Mouse (Mus musculus): Measurements from ENCODE around the gene Atg13. TPM values are rescaled to one million over a fixed set of nuclear protein-coding genes. Genes with fewer than 3 reads are reported as not detected.
A peak's percentile ranks its signal among the peaks of the same experiment; 100 is the strongest.
"Not testable (repeated sequence)": the region's sequence is repeated elsewhere in the genome, so short reads cannot be mapped to it uniquely, and the experiment has no call there.

The Atg13 gene
- total RNA-seq (2015; ENCODE audit: low replicate concordance) (21.4 and 22.0 TPM in 2 replicates), total RNA-seq (2017; ENCODE audit: low replicate concordance) (10.3 and 10.7 TPM in 2 replicates)

DNA sequence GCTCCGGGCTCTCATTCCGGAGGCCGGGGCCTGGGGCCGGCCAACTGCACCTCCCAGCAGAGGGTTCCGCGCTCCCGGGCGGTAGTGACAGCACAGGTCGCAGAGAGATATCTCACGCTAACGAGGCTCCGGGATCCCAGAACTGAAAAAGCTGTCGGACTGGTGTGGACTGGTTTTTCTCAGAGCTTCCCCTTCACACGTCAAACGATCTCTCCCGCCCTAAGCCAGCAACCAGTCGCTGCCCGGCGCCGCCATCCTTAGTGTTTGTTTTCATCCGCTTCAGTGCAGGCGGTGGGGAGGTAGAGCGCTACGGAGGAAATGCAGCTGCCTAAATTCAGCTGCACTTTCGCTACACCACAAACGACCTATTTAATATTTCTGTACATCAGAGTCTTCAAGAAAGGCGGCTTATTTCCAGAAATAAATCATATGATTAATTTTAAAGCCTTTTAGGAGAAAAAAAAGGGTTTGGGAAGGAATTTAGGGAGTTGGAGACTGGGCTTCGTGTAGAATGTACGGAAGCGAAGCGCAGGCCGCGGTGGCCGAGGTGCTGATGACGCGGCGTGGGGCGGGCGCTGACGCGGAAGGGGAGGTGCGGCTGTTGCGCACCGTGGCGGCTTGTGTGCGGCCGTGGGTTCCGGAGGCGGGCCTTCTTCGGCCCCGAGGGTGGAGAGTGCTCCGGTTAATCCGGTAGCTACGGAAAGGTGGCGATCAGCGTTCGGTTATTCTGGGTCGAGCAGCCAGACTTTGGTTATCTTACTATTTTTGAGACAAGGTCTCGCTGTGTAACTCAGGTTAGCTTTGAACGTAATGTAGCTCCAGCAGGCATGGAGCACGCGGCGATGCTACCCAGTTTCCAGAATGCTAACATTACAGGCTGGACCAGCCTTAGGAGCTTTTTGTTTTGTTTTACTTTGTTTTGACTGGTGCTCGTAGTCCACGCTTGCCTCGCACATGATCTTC, at the start of gene Atg13, which contains the start of gene Harbi1:
Gene Atg13, minus strand, starts transcription at position 305 of the 963 bp plus-strand sequence.
Gene Harbi1, plus strand, starts transcription at position 581 of the 963 bp plus-strand sequence.
- peak; percentile 98 for ATAC-seq (replicated peaks; ENCODE audit: low FRiP score, poor library complexity, severe bottlenecking)

DNA sequence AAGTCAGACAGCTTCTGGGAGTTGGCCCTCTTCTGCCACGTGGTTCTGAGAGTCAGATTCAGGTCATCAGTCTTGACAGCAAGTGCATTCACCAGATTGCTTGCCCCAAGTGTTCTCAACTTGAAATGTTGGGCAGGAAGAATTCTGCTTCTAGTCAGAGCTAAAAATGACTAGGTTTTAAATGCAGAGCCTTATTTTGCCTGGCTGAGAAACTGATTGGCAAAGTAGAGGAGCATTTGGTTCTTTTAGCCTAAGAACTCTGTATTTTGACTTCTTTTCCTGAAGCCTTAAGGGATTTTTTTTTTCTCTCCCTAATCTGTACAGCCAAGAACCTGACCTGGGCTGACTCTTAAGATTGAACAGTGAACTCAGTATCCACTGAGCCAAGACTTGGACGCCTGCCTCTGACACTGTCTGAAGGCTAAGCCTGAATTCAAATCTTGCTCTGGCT, 39.5 kb upstream of the Atg13 start:
- ATAC-seq (replicated peaks; ENCODE audit: low FRiP score, poor library complexity, severe bottlenecking): no peak

DNA sequence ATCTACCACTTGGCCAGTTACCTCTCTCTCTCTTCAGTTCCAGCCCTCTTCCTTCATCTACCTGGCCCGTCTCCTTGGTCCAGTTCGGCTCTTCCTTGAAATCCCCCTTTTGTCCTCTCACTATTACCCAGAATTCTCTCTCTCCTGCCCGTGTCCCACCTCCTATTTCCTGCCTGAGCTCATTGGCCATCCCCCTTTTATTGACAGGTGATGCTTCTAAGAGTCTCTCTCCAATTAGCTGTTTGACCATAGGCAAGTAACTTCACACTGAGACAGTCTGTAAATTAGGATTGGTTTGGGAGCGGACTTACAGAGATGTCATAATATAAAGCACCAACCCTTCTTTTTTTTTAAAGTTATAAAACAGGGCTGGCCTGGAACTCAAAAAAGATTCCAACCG, 34.3 kb upstream of the Atg13 start:
- ATAC-seq (replicated peaks; ENCODE audit: low FRiP score, poor library complexity, severe bottlenecking): no peak

DNA sequence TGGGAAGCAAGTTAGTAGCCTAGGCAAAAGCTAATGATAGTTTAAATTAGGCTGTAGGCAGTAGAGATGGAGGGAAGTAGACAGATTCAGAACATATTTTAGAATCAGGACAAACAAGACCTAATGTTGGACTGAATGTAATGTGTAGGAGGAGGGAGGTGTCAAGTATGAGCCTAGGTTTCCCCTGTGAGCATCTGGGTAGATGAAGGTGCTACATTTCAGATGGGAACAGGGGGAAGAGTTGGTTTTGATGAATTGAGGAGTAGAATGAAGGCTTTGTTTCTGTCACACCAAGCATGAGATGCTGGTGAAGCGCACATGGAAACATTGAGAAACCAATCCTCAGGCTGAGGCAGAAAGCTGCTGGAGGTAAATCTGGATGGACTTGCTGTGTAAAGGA, 29.2 kb upstream of the Atg13 start:
- no peak for ATAC-seq (replicated peaks; ENCODE audit: low FRiP score, poor library complexity, severe bottlenecking)

DNA sequence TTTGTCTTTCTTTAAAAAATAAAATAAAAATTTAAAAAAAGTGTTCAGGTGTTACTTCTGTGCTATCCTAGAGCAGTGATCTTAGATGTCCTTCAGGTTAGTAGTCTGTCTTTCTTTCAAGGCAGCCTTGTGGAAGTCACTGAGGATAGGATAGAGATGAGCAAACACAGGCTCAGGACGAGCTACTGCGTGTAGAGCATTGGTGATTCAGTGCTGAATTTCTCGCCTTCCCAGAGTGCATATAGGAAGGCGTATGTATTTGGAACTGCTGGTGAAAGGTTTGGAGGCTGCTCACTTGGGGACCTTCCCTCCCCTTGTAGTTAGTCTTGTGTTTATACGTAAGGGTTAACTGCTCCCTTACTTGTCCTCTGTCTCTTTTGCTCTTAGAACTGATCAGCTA, 24.8 kb upstream of the Atg13 start:
- no peak for ATAC-seq (replicated peaks; ENCODE audit: low FRiP score, poor library complexity, severe bottlenecking)

DNA sequence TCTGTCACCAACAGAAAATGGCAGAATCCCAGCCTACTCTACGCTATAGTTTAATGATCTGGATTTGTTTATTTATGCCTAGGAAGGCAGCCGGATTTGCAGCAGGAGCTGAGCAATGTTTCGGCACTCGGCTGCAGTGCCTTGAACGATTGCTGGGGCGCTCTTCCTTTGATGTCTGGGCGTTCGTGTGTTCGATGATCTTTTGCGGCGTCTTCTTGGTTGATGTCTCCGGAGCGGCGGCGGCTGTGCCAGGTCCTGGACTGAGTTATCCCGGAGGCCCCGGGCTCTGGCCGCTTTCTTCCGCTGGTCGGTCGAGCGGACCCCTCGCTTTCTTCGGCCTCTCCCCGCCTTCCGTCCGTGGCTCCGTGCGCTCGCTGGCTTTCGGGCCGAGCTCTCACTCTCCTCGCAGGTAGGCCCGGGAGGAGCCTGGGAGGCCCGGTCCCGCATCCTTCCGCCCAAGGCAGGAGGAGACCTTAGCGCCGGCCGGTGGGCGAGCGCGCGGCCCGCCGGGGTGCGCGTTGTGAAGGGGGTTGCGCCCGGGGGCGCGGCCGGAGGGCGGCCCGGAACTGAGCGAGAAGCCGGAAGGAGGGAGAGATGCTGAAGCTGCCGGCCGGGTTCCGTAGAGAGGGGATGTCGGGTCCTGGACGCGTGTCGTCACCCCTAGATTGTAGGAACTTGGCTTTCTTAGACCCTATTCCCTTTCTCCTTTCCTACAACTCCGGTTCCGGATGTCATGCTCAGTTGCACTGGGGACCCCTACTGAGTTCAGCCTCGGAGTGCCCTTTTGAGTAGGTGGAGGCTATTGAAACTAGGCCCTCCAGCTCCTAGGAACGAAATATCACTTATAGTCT, 19.8 kb upstream of the Atg13 start, which contains the start of gene Ambra1:
Gene Ambra1, plus strand, starts transcription at position 164 of the 851 bp plus-strand sequence.
- ATAC-seq (replicated peaks; ENCODE audit: low FRiP score, poor library complexity, severe bottlenecking): peak; percentile 94

DNA sequence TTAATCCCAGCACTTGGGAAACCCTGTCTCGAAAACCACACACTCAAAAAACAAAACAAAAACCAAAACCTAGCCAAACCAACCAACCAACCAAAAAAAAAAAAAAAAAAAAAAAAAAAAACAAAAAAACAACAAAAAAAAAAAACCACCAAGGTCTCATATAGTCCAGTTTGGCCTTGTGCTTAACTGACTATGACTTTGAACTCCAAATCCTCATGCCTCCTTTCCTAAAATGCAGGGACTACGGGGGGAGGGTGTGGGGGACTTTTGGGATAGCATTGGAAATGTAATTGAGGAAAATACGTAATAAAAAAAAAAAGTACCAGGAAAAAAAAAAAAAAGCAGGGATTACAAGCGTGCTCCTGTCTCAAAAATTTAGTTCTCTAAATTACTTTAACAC, 19.2 kb upstream of the Atg13 start:
- ATAC-seq (replicated peaks; ENCODE audit: low FRiP score, poor library complexity, severe bottlenecking): no peak

DNA sequence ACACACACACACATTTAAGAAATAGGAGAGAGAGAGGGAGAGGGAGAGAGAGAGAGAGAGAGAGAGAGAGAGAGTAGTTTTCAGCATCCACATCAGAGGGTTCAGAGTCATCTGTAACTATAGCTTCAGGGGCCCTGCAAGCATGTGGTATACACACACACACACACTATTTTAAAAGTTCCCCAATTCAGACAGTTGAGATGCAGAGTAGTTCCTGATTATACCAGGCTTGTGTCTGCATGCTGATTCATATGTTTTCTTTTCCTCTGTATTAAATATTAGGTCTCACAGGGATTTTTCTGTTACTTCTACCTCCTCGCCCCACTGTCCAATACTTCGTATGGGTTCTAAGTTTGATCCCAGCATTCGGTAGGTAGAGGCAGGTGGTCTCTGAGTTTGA, 16.6 kb upstream of the Atg13 start:
- ATAC-seq (replicated peaks; ENCODE audit: low FRiP score, poor library complexity, severe bottlenecking): no peak

DNA sequence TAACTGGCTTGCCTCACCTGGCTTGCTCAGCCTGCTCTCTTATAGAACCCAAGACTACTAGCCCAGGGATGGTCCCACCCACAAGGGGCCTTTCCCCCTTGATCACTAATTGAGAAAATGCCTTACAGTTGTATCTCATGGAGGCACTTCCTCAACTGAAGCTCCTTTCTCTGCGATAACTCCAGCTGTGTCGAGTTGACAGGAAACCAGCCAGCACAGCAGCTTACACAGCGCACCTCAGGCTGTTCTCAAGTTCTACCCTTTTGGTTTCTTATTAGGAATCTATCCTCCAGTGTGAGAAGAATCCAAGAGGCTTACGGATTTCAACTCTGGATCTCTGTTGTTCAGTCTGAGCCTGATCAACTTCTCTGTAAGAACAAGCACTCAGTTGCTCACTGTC, 15.1 kb upstream of the Atg13 start:
- not testable (repeated sequence) for ATAC-seq (replicated peaks; ENCODE audit: low FRiP score, poor library complexity, severe bottlenecking)

DNA sequence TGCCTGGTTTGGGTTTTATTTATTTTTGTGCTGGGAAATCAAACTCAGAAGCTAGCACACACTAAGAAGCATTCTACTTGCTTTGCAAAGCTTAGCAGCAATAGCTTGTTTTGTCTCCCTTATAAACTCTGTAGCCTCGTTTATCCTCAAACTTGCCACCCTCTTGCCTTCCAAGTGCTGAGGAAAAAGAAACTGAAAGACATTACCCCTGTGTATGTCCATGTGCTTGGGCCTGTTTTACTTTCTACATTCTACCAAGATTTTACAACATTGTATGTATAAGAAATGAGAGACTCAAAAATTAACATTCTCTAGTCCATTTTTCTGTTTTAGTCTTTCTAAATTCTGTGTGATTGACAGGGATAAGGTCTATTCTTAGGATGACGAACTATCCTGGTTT, 14.3 kb upstream of the Atg13 start:
- ATAC-seq (replicated peaks; ENCODE audit: low FRiP score, poor library complexity, severe bottlenecking): no peak

DNA sequence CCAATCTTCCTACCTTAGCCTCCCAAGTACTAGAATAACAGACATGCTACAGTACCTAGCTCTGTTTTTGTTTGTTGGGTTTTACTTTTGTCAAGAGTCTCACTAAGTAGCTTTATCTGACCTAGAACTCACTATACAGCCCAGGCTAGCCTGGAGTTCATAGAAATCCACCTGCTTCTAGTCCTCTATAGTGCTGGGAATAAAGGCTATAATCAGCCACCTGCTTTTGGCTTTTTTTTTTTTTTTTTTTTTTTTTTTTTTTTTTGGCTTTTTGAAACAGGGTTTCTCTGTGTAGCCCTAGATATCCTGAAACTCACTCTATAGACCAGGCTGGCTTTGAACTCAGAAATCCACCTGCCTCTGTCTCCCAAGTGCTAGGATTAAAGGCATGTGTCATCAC, 13.6 kb upstream of the Atg13 start:
- ATAC-seq (replicated peaks; ENCODE audit: low FRiP score, poor library complexity, severe bottlenecking): no peak

DNA sequence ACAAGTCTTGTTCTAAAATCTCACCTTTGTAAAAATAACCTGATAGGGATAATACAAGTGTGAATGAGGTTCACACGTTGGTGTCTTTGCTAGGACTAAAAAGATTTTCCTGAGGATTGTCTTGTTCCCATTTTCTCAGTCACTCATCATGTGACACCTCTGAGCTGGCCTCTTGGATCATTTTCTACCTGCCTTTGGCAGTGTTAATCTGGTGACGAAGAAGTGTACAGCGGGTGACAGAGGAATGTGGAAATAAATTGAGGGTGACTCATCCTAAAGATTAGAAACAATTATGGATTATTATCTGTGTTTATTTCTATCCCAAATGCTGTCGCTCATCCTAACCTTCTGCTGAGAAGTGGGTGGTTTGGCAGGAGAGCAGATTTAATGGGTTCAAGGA, 13.0 kb upstream of the Atg13 start:
- no peak for ATAC-seq (replicated peaks; ENCODE audit: low FRiP score, poor library complexity, severe bottlenecking)

DNA sequence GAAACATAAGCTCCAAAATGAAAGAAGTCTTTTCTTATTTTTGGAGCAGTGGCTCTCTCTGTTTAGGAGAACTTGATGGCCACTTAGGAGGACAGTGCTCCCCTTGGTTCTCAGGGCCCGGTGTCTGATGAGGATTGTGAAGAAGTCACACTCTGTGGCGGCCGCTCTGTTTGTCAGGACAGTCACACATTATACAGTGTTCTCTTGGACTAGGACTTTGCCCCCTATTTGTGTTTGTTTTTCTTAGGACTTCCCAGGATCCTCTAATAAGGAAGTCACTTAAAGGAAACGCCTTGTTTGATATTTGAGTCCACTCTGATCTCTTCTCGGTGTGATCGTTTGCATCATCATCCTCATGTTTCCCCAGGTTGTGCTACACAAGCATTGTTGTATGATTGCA, 7.9 kb upstream of the Atg13 start:
- ATAC-seq (replicated peaks; ENCODE audit: low FRiP score, poor library complexity, severe bottlenecking): no peak

DNA sequence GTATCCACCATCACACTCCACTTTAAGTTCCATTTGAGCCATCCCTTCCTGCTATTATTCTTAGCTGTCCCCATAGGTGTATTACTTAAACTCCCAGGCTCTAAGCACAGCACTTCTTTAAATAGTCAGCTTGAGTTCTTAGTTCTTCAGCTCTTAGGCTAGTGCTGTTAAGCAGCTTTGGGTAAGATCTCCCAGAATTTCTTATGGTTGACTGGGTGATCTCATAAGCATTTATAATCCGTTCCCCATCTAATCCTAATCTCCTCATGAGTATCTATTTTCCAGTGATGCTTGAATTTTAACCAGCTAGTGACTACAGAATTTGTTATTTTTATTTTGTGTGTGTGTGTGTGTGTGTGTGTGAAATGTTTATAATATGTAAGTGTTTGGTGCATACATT, 4.5 kb upstream of the Atg13 start:
- no peak for ATAC-seq (replicated peaks; ENCODE audit: low FRiP score, poor library complexity, severe bottlenecking)

DNA sequence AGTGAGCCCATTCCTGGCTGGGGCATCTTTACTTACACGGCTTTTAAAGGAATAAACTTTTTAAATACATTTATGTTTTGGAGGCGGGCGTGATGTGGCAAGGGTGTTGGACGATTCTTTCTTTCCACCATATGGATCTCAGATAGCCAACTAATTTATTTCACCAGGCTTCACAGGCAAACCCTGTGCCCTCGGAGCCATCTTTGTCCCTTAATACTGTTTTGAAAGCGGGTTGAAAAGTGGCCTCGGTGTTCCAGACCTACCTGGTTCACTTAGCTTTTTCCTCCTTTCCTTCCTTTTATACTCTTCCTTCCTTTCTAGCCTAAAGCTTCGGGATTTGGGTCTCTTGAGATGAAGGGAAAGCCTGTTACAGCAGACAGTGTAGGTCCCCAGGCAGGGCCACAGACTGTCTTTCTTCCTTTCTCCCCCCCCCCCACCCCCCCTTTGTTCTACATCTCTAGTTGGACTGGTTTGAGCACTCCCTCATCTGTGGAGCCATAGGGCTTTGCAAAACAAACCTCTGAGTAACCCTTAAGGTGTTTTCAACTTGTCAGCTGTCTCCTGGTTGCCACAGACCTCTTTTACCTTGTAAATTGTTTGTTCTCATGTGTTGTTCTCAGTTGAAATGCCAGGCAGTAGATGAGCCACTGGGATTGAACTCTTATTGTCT, 1.0 kb upstream of the Atg13 start:
- peak; percentile 12; the same call in 1 of the 2 replicates for ATAC-seq (replicated peaks; ENCODE audit: low FRiP score, poor library complexity, severe bottlenecking)

DNA sequence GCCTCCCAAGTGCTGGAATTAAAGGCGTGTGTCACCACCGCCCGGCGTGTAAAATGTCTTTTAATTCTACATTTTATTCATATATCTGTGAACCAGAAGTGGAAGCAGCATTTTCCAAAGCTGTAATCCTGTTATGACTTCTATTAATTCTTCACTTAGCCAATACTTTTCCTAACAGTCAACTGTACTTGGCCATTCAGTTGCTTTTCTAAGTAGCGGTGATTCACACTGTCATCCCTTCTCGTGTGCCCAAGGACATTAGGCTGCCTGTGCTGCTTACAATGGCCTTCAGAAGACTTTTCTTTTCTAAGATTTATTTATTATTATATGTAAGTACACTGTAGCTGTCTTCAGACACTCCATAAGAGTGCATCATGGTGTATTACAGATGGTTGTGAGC, 2.0 kb downstream of the Atg13 start:
- ATAC-seq (replicated peaks; ENCODE audit: low FRiP score, poor library complexity, severe bottlenecking): no peak

DNA sequence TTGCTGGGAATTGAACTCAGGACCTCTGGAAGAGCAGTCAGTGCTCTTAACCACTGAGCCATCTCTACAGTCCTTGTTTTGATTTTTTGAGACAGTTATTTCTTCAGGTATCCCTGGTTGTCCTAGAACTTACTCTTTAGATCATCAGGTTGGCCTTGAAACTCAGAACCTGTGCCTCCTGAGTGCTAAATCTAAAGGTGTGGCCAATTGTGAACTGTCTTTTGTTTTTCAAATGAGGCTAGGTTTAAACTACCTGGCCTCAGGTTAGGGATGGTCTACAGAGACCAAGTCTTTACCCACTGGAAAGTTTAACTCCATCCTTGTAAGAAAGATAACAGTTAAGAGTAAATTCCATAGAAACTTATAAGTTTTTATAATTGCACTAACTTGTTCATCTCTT, 3.9 kb downstream of the Atg13 start:
- ATAC-seq (replicated peaks; ENCODE audit: low FRiP score, poor library complexity, severe bottlenecking): no peak

DNA sequence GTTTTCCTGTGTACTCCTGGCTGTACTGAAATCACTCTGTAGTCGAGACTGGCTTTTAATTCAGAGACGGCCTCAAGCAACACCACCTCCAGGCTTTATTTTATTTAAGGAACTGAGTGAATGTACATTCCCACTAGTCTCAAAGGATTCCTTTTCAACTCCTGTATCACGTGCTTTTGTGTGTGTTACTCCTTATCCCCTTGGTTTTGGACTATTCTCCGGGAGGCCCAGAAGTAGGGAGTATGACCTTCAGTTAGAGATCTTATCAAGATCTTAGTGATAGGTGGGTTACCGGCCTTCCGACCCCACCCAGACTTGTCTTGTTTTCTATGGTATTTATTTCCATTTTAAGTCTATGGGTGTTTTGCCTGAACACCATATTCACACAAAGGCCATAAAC, 4.6 kb downstream of the Atg13 start:
- no peak for ATAC-seq (replicated peaks; ENCODE audit: low FRiP score, poor library complexity, severe bottlenecking)

DNA sequence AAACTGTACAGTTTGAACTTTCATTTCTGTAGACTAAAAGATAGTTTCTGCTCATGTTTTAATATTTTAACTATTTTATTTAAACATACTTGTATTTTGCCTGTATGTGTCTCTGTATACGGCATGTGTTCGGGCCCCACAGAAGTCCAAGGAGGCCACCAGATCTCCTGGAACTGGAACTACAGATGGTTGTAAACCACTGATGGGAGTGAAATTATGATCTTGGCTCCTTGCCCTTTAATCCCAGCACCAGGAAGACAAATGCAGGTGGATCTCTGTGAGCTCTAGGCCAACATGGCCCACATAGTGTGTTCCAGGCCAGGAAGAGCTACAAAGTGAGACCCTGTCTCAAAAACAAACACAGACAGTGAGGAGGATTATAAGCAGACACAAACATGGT, 9.0 kb downstream of the Atg13 start:
- no peak for ATAC-seq (replicated peaks; ENCODE audit: low FRiP score, poor library complexity, severe bottlenecking)

DNA sequence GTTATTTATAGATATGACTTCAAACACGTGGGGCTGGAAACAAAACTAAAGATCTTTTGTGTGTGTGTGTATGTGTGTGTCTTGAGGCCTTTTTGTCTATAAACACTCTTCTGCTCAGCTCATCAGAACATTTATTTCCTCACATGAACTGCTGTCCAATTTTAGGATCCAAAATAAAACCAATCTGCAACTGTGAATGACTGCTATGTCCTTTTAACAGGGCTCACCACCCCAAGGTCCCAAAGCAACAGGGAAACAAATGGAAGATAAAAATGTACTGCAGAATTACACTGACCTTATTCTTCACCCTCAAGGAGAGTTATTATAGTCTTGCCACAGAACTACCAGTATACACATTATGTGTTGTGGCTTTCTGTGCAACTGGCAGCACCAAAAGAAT, 11.2 kb downstream of the Atg13 start:
- ATAC-seq (replicated peaks; ENCODE audit: low FRiP score, poor library complexity, severe bottlenecking): no peak
